Mouse (Mus musculus) CH12.LX (cell line): Measurements from ENCODE around the gene Gas1. TPM values are rescaled to one million over a fixed set of nuclear protein-coding genes. Genes with fewer than 3 reads are reported as not detected.

Source experiments
- DNase-seq: peaks from one replicate; pipeline ENCODE4 v3.0.0-alpha.2; 2013; ENCODE audit errors: extremely low read depth
- H3K27ac ChIP-seq: 2 replicates; pipeline ENCODE4 v1.5.1; 2012; ENCODE audit warnings: low read depth, mild to moderate bottlenecking, control low read depth, moderate library complexity; ENCODE audit not compliant: insufficient read depth
- H3K27me3 ChIP-seq: replicated peaks from 2 replicates; pipeline ENCODE3; 2012; ENCODE audit warnings: inconsistent platforms
- H3K36me3 ChIP-seq, 2 experiments: replicated peaks in 1 of 2; 2 replicates each; pipeline versions ENCODE3 to v1.6.1; 2012; ENCODE audit warnings: inconsistent platforms in 1 of 2, low read length in 1 of 2, mild to moderate bottlenecking in 1 of 2, mixed read lengths in 1 of 2, moderate library complexity in 1 of 2; ENCODE audit not compliant: control insufficient read depth in 1 of 2, insufficient read depth in 1 of 2
- H3K4me1 ChIP-seq, 2 experiments: 2 replicates each; pipeline ENCODE4 v1.6.1; 2012; ENCODE audit warnings: inconsistent platforms in 1 of 2, moderate library complexity in 1 of 2; ENCODE audit not compliant: insufficient read depth in 2 of 2, control insufficient read depth in 1 of 2
- H3K4me2 ChIP-seq: 2 replicates; pipeline ENCODE4 v1.6.1; 2012; ENCODE audit warnings: low read depth, mild to moderate bottlenecking, control low read depth; ENCODE audit not compliant: poor library complexity, insufficient read depth, severe bottlenecking
- H3K4me3 ChIP-seq, 3 experiments: fragments of 150-350 bp in 1 of 3; sonication (generic) in 1 of 3; replicated peaks in 1 of 3; 2 replicates each; pipeline versions ENCODE3 to v1.5.1; 2011 to 2012; ENCODE audit warnings: low read depth in 2 of 3, low read length in 2 of 3, mild to moderate bottlenecking in 2 of 3, moderate library complexity in 2 of 3, control low read depth in 1 of 3, improper control_type of control experiment in 1 of 3, inconsistent platforms in 1 of 3, mixed read lengths in 1 of 3; ENCODE audit not compliant: poor library complexity in 1 of 3
- H3K79me2 ChIP-seq: replicated peaks from 2 replicates; pipeline ENCODE4 v1.6.1; 2012; ENCODE audit warnings: mild to moderate bottlenecking, moderate library complexity; ENCODE audit not compliant: control insufficient read depth, poor library complexity, insufficient read depth, severe bottlenecking; ENCODE audit errors: extremely low read depth
- H3K9ac ChIP-seq: 2 replicates; pipeline ENCODE4 v1.6.1; 2012; ENCODE audit warnings: low read depth, mild to moderate bottlenecking, control low read depth, moderate library complexity; ENCODE audit not compliant: insufficient read depth
- H3K9me3 ChIP-seq: replicated peaks from 2 replicates; pipeline ENCODE3; 2012; ENCODE audit warnings: low read length, inconsistent platforms, mixed read lengths
- BHLHE40 ChIP-seq: IDR thresholded peaks from 2 replicates; pipeline ENCODE4 v1.6.1; 2011; ENCODE audit warnings: mild to moderate bottlenecking, low read depth, low read length, improper control_type of control experiment
- CTCF ChIP-seq, 2 experiments: IDR thresholded peaks in 1 of 2; conservative IDR thresholded peaks in 1 of 2; 2 replicates each; pipeline ENCODE4 v1.5.1; 2011 to 2012; ENCODE audit warnings: low read depth in 2 of 2, low read length in 2 of 2, improper control_type of control experiment in 1 of 2, inconsistent platforms in 1 of 2, mild to moderate bottlenecking in 1 of 2, moderate library complexity in 1 of 2
- GABPA ChIP-seq: IDR thresholded peaks from 2 replicates; pipeline ENCODE4 v1.6.1; 2012; ENCODE audit warnings: low read depth, low read length, improper control_type of control experiment, inconsistent platforms; ENCODE audit not compliant: insufficient replicate concordance
- IRF4 ChIP-seq: IDR thresholded peaks from 2 replicates; pipeline ENCODE4 v1.6.1; 2014; ENCODE audit warnings: low read depth, mild to moderate bottlenecking, inconsistent platforms, low read length, improper control_type of control experiment
- JUN ChIP-seq: IDR thresholded peaks from 2 replicates; pipeline ENCODE4 v1.6.1; 2011; ENCODE audit warnings: low read depth, mild to moderate bottlenecking, low read length, improper control_type of control experiment, moderate library complexity; ENCODE audit not compliant: insufficient read depth
- JUND ChIP-seq: conservative IDR thresholded peaks from 2 replicates; pipeline ENCODE4 v1.6.1; 2011; ENCODE audit warnings: low read depth, low read length, improper control_type of control experiment
- KAT2A ChIP-seq: IDR thresholded peaks from 2 replicates; pipeline ENCODE4 v1.6.1; 2012; ENCODE audit warnings: low read length, improper control_type of control experiment, inconsistent platforms; ENCODE audit not compliant: insufficient replicate concordance
- MAX ChIP-seq: IDR thresholded peaks from 2 replicates; pipeline ENCODE4 v1.6.1; 2011; ENCODE audit warnings: low read length, improper control_type of control experiment
- MAZ ChIP-seq: IDR thresholded peaks from 2 replicates; pipeline ENCODE4 v1.6.1; 2012; ENCODE audit warnings: low read depth, mild to moderate bottlenecking, inconsistent platforms, low read length, improper control_type of control experiment, moderate library complexity
- MEF2A ChIP-seq: IDR thresholded peaks from 2 replicates; pipeline ENCODE4 v1.6.1; 2014; ENCODE audit warnings: low read depth, mild to moderate bottlenecking, inconsistent platforms, low read length, improper control_type of control experiment, borderline replicate concordance
- MXI1 ChIP-seq: IDR thresholded peaks from 2 replicates; pipeline ENCODE4 v1.6.1; 2011; ENCODE audit warnings: mild to moderate bottlenecking, low read depth, low read length, improper control_type of control experiment
- MYC ChIP-seq: IDR thresholded peaks from 2 replicates; pipeline ENCODE4 v1.6.1; 2011; ENCODE audit warnings: low read depth, mild to moderate bottlenecking, improper control_type of control experiment, low read length
- PAX5 ChIP-seq: IDR thresholded peaks from 2 replicates; pipeline ENCODE4 v1.6.1; 2012; ENCODE audit warnings: low read length, inconsistent platforms, mixed read lengths
- POLR2A ChIP-seq: IDR thresholded peaks from 2 replicates; pipeline ENCODE4 v1.6.1; 2011; ENCODE audit warnings: low read depth, mild to moderate bottlenecking, improper control_type of control experiment, low read length
- POLR2AphosphoS2 ChIP-seq: IDR thresholded peaks from 2 replicates; pipeline ENCODE4 v1.6.1; 2011; ENCODE audit warnings: low read depth, low read length, improper control_type of control experiment
- RCOR1 ChIP-seq: conservative IDR thresholded peaks from 2 replicates; pipeline ENCODE4 v1.6.1; 2012; ENCODE audit warnings: low read depth, mild to moderate bottlenecking, inconsistent platforms, low read length, improper control_type of control experiment
- SIN3A ChIP-seq: IDR thresholded peaks from 2 replicates; pipeline ENCODE4 v1.6.1; 2012; ENCODE audit warnings: low read length, improper control_type of control experiment, inconsistent platforms
- SMC3 ChIP-seq: IDR thresholded peaks from 2 replicates; pipeline ENCODE4 v1.6.1; 2011; ENCODE audit warnings: low read depth, low read length, improper control_type of control experiment
- TBP ChIP-seq: conservative IDR thresholded peaks from 2 replicates; pipeline ENCODE4 v1.6.1; 2011; ENCODE audit warnings: low read depth, low read length, improper control_type of control experiment
- UBTF ChIP-seq: IDR thresholded peaks from 2 replicates; pipeline ENCODE4 v1.6.1; 2012; ENCODE audit warnings: low read depth, mild to moderate bottlenecking, inconsistent platforms, low read length, improper control_type of control experiment, moderate library complexity
- USF2 ChIP-seq: conservative IDR thresholded peaks from 2 replicates; pipeline ENCODE4 v1.6.1; 2011; ENCODE audit warnings: low read depth, low read length, improper control_type of control experiment
- ZKSCAN1 ChIP-seq: IDR thresholded peaks from 2 replicates; pipeline ENCODE4 v1.6.1; 2012; ENCODE audit warnings: low read depth, inconsistent platforms, low read length, improper control_type of control experiment, borderline replicate concordance
- ZMIZ1 ChIP-seq: IDR thresholded peaks from 2 replicates; pipeline ENCODE4 v1.6.1; 2012; ENCODE audit warnings: low read depth, mild to moderate bottlenecking, inconsistent platforms, low read length, improper control_type of control experiment
- ZNF384 ChIP-seq: IDR thresholded peaks from 2 replicates; pipeline ENCODE4 v1.6.1; 2012; ENCODE audit warnings: low read depth, low read length, improper control_type of control experiment, inconsistent platforms
- dilution Hi-C: fragments of 300-500 bp; cut with MboI; formaldehyde crosslinking; loops from 2 replicates; pipeline ENCODE4 v1.14.3; 2020; ENCODE audit warnings: low sequenced_read_pairs; ENCODE audit not compliant: extremely low pct_unique_long_range_greater_than_20kb, extremely low pct_ligation_motif_present
- in situ Hi-C: fragments of 300-500 bp; cut with MboI; formaldehyde crosslinking; loops from 3 replicates; pipeline ENCODE4 v1.14.3; 2019; ENCODE audit warnings: low sequenced_read_pairs, low pct_ligation_motif_present, low pct_unique_long_range_greater_than_20kb, mixed read lengths
- polyA plus RNA-seq: library from polyadenylated mRNA; unstranded; fragments of >175 nt; gene quantifications from 2 replicates; pipeline ENCODE4 v1.2.1, GENCODE M21; 2012; ENCODE audit warnings: low read depth; ENCODE audit not compliant: insufficient read length
- total RNA-seq, 2 experiments: library from RNA; depleted of rRNA; stranded (reverse); fragments of 300-350 nt in 1 of 2; fragments of >200 nt in 1 of 2; gene quantifications; 2 replicates each; pipeline ENCODE4 v1.2.3; 2012 to 2014

Gas1 gene
- total and polyA plus RNA-seq, 3 experiments, result not detected

GRCm38 (mm10) chr13:60189923-60190322, 12.8 kb upstream of the Gas1 start:
- H3K4me1 ChIP-seq, result no peaks in the 10 kb centered on the region
- H3K79me2 ChIP-seq, result no peaks in the 10 kb centered on the region
- no peak overlapping the region for H3K4me2 ChIP-seq
- H3K36me3 ChIP-seq, result no peaks in the 10 kb centered on the region
- dilution Hi-C loops, result no loop called here
- H3K27ac ChIP-seq, result no peak overlapping the region
- in situ Hi-C loops, result no loop called here
- no peak for DNase-seq
- TF ChIP-seq MYC (no peak), IRF4 (no peak), ZMIZ1 (no peak), JUND (no peak), GABPA (no peak), ZNF384 (no peak), TBP (no peak), JUN (no peak), BHLHE40 (no peak), MXI1 (no peak), SIN3A (no peak), KAT2A (no peak)
- no peak overlapping the region for H3K9ac ChIP-seq
- H3K4me3 ChIP-seq, result no peak overlapping the region
- no peaks in the 10 kb centered on the region for H3K27me3 ChIP-seq
- H3K9me3 ChIP-seq, result peaks cover 73% of the 10 kb centered on the region

- Histone ChIP-seq H3K4me1 (no peaks in the 10 kb centered on the region), H3K9me3 (peaks cover 69% of the 10 kb centered on the region), H3K4me3 (no peak overlapping the region), H3K27me3 (no peaks in the 10 kb centered on the region), H3K4me2 (no peak overlapping the region), H3K27ac (no peak overlapping the region), H3K79me2 (no peaks in the 10 kb centered on the region), H3K9ac (no peak overlapping the region), H3K36me3 (no peaks in the 10 kb centered on the region)
- dilution Hi-C loops, result no loop called here
- DNase-seq, result no peak
- in situ Hi-C loops, result no loop called here
- TF ChIP-seq MAX (no peak), MXI1 (no peak), ZKSCAN1 (no peak), RCOR1 (no peak), PAX5 (no peak), USF2 (no peak), POLR2AphosphoS2 (no peak), POLR2A (no peak), UBTF (no peak), SMC3 (no peak), MAZ (no peak), MEF2A (no peak), BHLHE40 (no peak), MYC (no peak), CTCF (conservative IDR thresholded peaks at IDR 0.05 in 1 of 2, IDR thresholded peaks at IDR 0.05 in 1 of 2; ENCODE audit: low read depth in 2 of 2, low read length in 2 of 2) (no peak)
Measured at GRCm38 (mm10) chr13:60188952-60189351, 11.8 kb upstream of the Gas1 start.
